Mouse (Mus musculus) brain, embryonic 18.5 days (tissue): ENCODE measurements at regions not wholly inside any gene's neighbourhood (a gene's known extent, or its start where the extent isn't known, plus 50 kb on each side); places are given as distances from the start of the nearest gene placed in this dataset.

ENCODE experiments used
- DNase-seq: peaks from one replicate; pipeline ENCODE4 v3.0.0-alpha.2; 2012; ENCODE audit warnings: low read depth, low spot score

- DNase-seq = no peak
These were observed 111.9 kb downstream of the Tomm20 start for GRCm38 (mm10) chr8:126833471-126834453.

GRCm38 (mm10) chr8:126833006-126833405 is 112.6 kb downstream of the Tomm20 start:
- no peak for DNase-seq

GRCm38 (mm10) chr8:126832163-126832978 is 113.3 kb downstream of the Tomm20 start:
- DNase-seq = no peak

GRCm38 (mm10) chr8:126831312-126832162 is 114.1 kb downstream of the Tomm20 start:
- DNase-seq = no peak

GRCm38 (mm10) chr8:126830242-126830530 is 115.5 kb downstream of the Tomm20 start:
- DNase-seq = no peak

GRCm38 (mm10) chr8:126829376-126830241 is 116.0 kb downstream of the Tomm20 start:
- no peak for DNase-seq

GRCm38 (mm10) chr8:126827681-126828383 is 117.8 kb downstream of the Tomm20 start:
- DNase-seq = no peak

- DNase-seq = peak; percentile 67
These were observed 119.0 kb downstream of the Tomm20 start for GRCm38 (mm10) chr8:126826328-126827285.

GRCm38 (mm10) chr8:126825877-126826276 is 119.8 kb downstream of the Tomm20 start:
- DNase-seq = peak; percentile 55

GRCm38 (mm10) chr8:126824575-126825208 is 121.0 kb downstream of the Tomm20 start:
- DNase-seq = no peak

- no peak for DNase-seq
These were observed 123.4 kb downstream of the Tomm20 start for GRCm38 (mm10) chr8:126822269-126822668.

GRCm38 (mm10) chr8:126821279-126821678 is 124.4 kb downstream of the Tomm20 start:
- no peak for DNase-seq

GRCm38 (mm10) chr8:126820502-126820901 is 125.1 kb downstream of the Tomm20 start:
- no peak for DNase-seq

- DNase-seq = no peak
These were observed 126.4 kb downstream of the Tomm20 start for GRCm38 (mm10) chr8:126819261-126819660.

GRCm38 (mm10) chr8:126816155-126816554 is 129.5 kb downstream of the Tomm20 start:
- no peak for DNase-seq

- no peak for DNase-seq
These were observed 131.2 kb downstream of the Tomm20 start for GRCm38 (mm10) chr8:126814427-126814826.

- no peak for DNase-seq
These were observed 132.0 kb downstream of the Tomm20 start for GRCm38 (mm10) chr8:126813621-126814020.

GRCm38 (mm10) chr8:126812777-126813176 is 132.9 kb downstream of the Tomm20 start:
- DNase-seq = no peak
